Mouse (Mus musculus) CD4-positive helper T cell, adult 2 months (primary cell): ENCODE results near the gene Mepe.

Experiments
- DNase-seq: peaks from one replicate; pipeline ENCODE4 v3.0.0-alpha.2; 2012; ENCODE audit warnings: low read depth, missing footprints, low spot score

Gene Mepe

GRCm38 (mm10) chr5:104351874-104352273 lies 26.7 kb downstream of the Mepe start:
- DNase-seq, result no peak

- DNase-seq, result no peak
These were observed 32.4 kb downstream of the Mepe start for GRCm38 (mm10) chr5:104357575-104357974.

GRCm38 (mm10) chr5:104358592-104358991 lies 33.5 kb downstream of the Mepe start:
- no peak for DNase-seq

GRCm38 (mm10) chr5:104359257-104359656 lies 34.1 kb downstream of the Mepe start:
- DNase-seq, result no peak

- DNase-seq, result no peak
These were observed 45.5 kb downstream of the Mepe start for GRCm38 (mm10) chr5:104370580-104370979.

GRCm38 (mm10) chr5:104371284-104371683 lies 46.2 kb downstream of the Mepe start:
- DNase-seq, result no peak

- DNase-seq, result no peak
These were observed 48.6 kb downstream of the Mepe start for GRCm38 (mm10) chr5:104373648-104374307.

- no peak for DNase-seq
These were observed 49.2 kb downstream of the Mepe start for GRCm38 (mm10) chr5:104374308-104374660.

- DNase-seq, result no peak
These were observed 50.0 kb downstream of the Mepe start for GRCm38 (mm10) chr5:104375132-104375531.

- DNase-seq, result no peak
These were observed 51.8 kb downstream of the Mepe start for GRCm38 (mm10) chr5:104376890-104377289.

- DNase-seq, result no peak
These were observed 55.4 kb downstream of the Mepe start for GRCm38 (mm10) chr5:104380574-104380973.

GRCm38 (mm10) chr5:104381671-104382070 lies 56.5 kb downstream of the Mepe start:
- no peak for DNase-seq

GRCm38 (mm10) chr5:104384540-104384939 lies 59.4 kb downstream of the Mepe start:
- DNase-seq, result no peak

- no peak for DNase-seq
These were observed 60.4 kb downstream of the Mepe start for GRCm38 (mm10) chr5:104385521-104385920.

GRCm38 (mm10) chr5:104386908-104387307 lies 61.8 kb downstream of the Mepe start:
- no peak for DNase-seq
